Mouse (Mus musculus): ENCODE results near the gene Trim8. TPM values are rescaled to one million over a fixed set of nuclear protein-coding genes. Genes with fewer than 3 reads are reported as not detected.

The Trim8 gene
- polyA plus RNA-seq, 1 experiment, result 42.3 TPM

- H3K79me2 ChIP-seq (ENCODE audit: control insufficient read depth, insufficient read depth), result no peaks in the 10 kb centered on the region
Observed at GRCm38 (mm10) chr19:46528529-46529213, 27.2 kb downstream of the Trim8 start.

GRCm38 (mm10) chr19:46529601-46530448 is 28.3 kb downstream of the Trim8 start:
- Histone ChIP-seq H3ac (ENCODE audit: control insufficient read depth, insufficient read length) (no peak overlapping the region), H3K27me3 (ENCODE audit: control insufficient read depth, insufficient read depth, insufficient read length) (no peaks in the 10 kb centered on the region), H3K79me2 (ENCODE audit: control insufficient read depth, insufficient read depth) (no peaks in the 10 kb centered on the region), H3K4me3 (peak overlapping the region; percentile 25), H3K4me2 (ENCODE audit: low read depth) (peak overlapping the region; percentile 86), H3K36me3 (ENCODE audit: control insufficient read depth, insufficient read depth) (no peaks in the 10 kb centered on the region)
- no peak for TF ChIP-seq CEBPB (IDR thresholded peaks at IDR 0.05; ENCODE audit: insufficient read depth, poor library complexity, severe bottlenecking)
- TF ChIP-seq TCF12 (IDR thresholded peaks at IDR 0.05; ENCODE audit: insufficient read depth, poor library complexity, severe bottlenecking), result no peak
- no peak for TF ChIP-seq TCF3 (IDR thresholded peaks at IDR 0.05; ENCODE audit: insufficient read length, low read depth)
- TF ChIP-seq E2F4 (IDR thresholded peaks at IDR 0.05; ENCODE audit: insufficient read depth), result no peak
- no peak for TF ChIP-seq SRF (IDR thresholded peaks at IDR 0.05; ENCODE audit: control insufficient read depth, insufficient read length, low read depth)
- no peak for TF ChIP-seq POLR2AphosphoS2 (IDR thresholded peaks at IDR 0.05; ENCODE audit: insufficient read length, low read depth)

More at GRCm38 (mm10) chr19:46528529-46529213, 27.2 kb downstream of the Trim8 start:
- H3K36me3 ChIP-seq (ENCODE audit: control insufficient read depth, insufficient read depth), result no peaks in the 10 kb centered on the region
- TF ChIP-seq MYOG (IDR thresholded peaks at IDR 0.05; ENCODE audit: control insufficient read depth in 1 of 3, insufficient read depth in 1 of 3, insufficient read length in 2 of 3, low read depth in 2 of 3) (peak in 1 of 3 experiments; percentile 8), REST (IDR thresholded peaks at IDR 0.05; ENCODE audit: insufficient read depth, insufficient read length) (no peak), POLR2A (IDR thresholded peaks at IDR 0.05; ENCODE audit: insufficient read length, low read depth) (peak; percentile 48), USF1 (IDR thresholded peaks at IDR 0.05; ENCODE audit: low read depth) (no peak), MAX (IDR thresholded peaks at IDR 0.05; ENCODE audit: low read depth) (no peak), TCF3 (IDR thresholded peaks at IDR 0.05; ENCODE audit: insufficient read length, low read depth) (no peak), POLR2AphosphoS2 (IDR thresholded peaks at IDR 0.05; ENCODE audit: insufficient read length, low read depth) (peak; percentile 52), E2F4 (IDR thresholded peaks at IDR 0.05; ENCODE audit: insufficient read depth) (no peak)
- H3K4me3 ChIP-seq, result peak overlapping the region; percentile 25
- no peak overlapping the region for H3ac ChIP-seq (ENCODE audit: control insufficient read depth, insufficient read length)
- no peaks in the 10 kb centered on the region for H3K27me3 ChIP-seq (ENCODE audit: control insufficient read depth, insufficient read depth, insufficient read length)
- peak overlapping the region; percentile 86 for H3K4me2 ChIP-seq (ENCODE audit: low read depth)

- H3K36me3 ChIP-seq (ENCODE audit: control insufficient read depth, insufficient read depth), result no peaks in the 10 kb centered on the region
- H3K79me2 ChIP-seq (ENCODE audit: control insufficient read depth, insufficient read depth), result no peaks in the 10 kb centered on the region
- TF ChIP-seq POLR2AphosphoS2 (IDR thresholded peaks at IDR 0.05; ENCODE audit: insufficient read length, low read depth) (no peak), TCF12 (IDR thresholded peaks at IDR 0.05; ENCODE audit: insufficient read depth, poor library complexity, severe bottlenecking) (no peak), TCF3 (IDR thresholded peaks at IDR 0.05; ENCODE audit: insufficient read length, low read depth) (no peak)
- peak overlapping the region; percentile 86 for H3K4me2 ChIP-seq (ENCODE audit: low read depth)
- no peak overlapping the region for H3K4me3 ChIP-seq
- H3K27me3 ChIP-seq (ENCODE audit: control insufficient read depth, insufficient read depth, insufficient read length), result no peaks in the 10 kb centered on the region
- no peak overlapping the region for H3ac ChIP-seq (ENCODE audit: control insufficient read depth, insufficient read length)
Observed at GRCm38 (mm10) chr19:46530449-46530990, 29.0 kb downstream of the Trim8 start.

- TF ChIP-seq POLR2AphosphoS2 (IDR thresholded peaks at IDR 0.05; ENCODE audit: insufficient read length, low read depth) (no peak), TCF3 (IDR thresholded peaks at IDR 0.05; ENCODE audit: insufficient read length, low read depth) (no peak), TCF12 (IDR thresholded peaks at IDR 0.05; ENCODE audit: insufficient read depth, poor library complexity, severe bottlenecking) (no peak), POLR2A (IDR thresholded peaks at IDR 0.05; ENCODE audit: insufficient read length, low read depth) (no peak), MAX (IDR thresholded peaks at IDR 0.05; ENCODE audit: low read depth) (no peak), E2F4 (IDR thresholded peaks at IDR 0.05; ENCODE audit: insufficient read depth) (no peak), REST (IDR thresholded peaks at IDR 0.05; ENCODE audit: insufficient read depth, insufficient read length) (no peak), USF1 (IDR thresholded peaks at IDR 0.05; ENCODE audit: low read depth) (no peak), MYOG (IDR thresholded peaks at IDR 0.05; ENCODE audit: control insufficient read depth in 1 of 3, insufficient read depth in 1 of 3, insufficient read length in 2 of 3, low read depth in 2 of 3) (peak in 1 of 3 experiments; percentile 50), MYOD1 (IDR thresholded peaks at IDR 0.05; ENCODE audit: control insufficient read depth in 1 of 3, insufficient read length in 2 of 3, low read depth in 2 of 3) (peak in 1 of 3 experiments; percentile 32)
- Histone ChIP-seq H3K27me3 (ENCODE audit: control insufficient read depth, insufficient read depth, insufficient read length) (no peaks in the 10 kb centered on the region), H3ac (ENCODE audit: control insufficient read depth, insufficient read length) (no peak overlapping the region), H3K79me2 (ENCODE audit: control insufficient read depth, insufficient read depth) (no peaks in the 10 kb centered on the region), H3K36me3 (ENCODE audit: control insufficient read depth, insufficient read depth) (no peaks in the 10 kb centered on the region), H3K4me2 (ENCODE audit: low read depth) (peak overlapping the region; percentile 75), H3K4me3 (no peak overlapping the region)
Observed at GRCm38 (mm10) chr19:46531071-46532030, 29.8 kb downstream of the Trim8 start.
